Mouse (Mus musculus): Measurements from ENCODE around the gene Ambra1. TPM values are rescaled to one million over a fixed set of nuclear protein-coding genes. Genes with fewer than 3 reads are reported as not detected.
"Not testable (repeated sequence)": the region's sequence is repeated elsewhere in the genome, so short reads cannot be mapped to it uniquely, and the experiment has no call there.

Gene Ambra1
- polyA plus RNA-seq, 1 experiment from 2014 or later, result 30.3 TPM

DNA sequence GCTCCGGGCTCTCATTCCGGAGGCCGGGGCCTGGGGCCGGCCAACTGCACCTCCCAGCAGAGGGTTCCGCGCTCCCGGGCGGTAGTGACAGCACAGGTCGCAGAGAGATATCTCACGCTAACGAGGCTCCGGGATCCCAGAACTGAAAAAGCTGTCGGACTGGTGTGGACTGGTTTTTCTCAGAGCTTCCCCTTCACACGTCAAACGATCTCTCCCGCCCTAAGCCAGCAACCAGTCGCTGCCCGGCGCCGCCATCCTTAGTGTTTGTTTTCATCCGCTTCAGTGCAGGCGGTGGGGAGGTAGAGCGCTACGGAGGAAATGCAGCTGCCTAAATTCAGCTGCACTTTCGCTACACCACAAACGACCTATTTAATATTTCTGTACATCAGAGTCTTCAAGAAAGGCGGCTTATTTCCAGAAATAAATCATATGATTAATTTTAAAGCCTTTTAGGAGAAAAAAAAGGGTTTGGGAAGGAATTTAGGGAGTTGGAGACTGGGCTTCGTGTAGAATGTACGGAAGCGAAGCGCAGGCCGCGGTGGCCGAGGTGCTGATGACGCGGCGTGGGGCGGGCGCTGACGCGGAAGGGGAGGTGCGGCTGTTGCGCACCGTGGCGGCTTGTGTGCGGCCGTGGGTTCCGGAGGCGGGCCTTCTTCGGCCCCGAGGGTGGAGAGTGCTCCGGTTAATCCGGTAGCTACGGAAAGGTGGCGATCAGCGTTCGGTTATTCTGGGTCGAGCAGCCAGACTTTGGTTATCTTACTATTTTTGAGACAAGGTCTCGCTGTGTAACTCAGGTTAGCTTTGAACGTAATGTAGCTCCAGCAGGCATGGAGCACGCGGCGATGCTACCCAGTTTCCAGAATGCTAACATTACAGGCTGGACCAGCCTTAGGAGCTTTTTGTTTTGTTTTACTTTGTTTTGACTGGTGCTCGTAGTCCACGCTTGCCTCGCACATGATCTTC is 19.4 kb upstream of the Ambra1 start, which contains the start of the genes Atg13 and Harbi1:
TSS of gene Atg13 (minus strand) at position 305 of the 963 bp plus-strand sequence.
TSS of gene Harbi1 (plus strand) at position 581 of the 963 bp plus-strand sequence.
- peak within 1 kb of the TSS; percentile 85 for H3K4me2 ChIP-seq
- H3K4me1 ChIP-seq, result peaks cover 35% of the 10 kb centered on the region
- peak; percentile 99 for ATAC-seq (replicated peaks)
- H3K9me3 ChIP-seq, result no peaks in the 10 kb centered on the region
- peak within 1 kb of the TSS; percentile 82 for H3K4me3 ChIP-seq
- WGBS, result under 1% methylated on average over 66 of the region's 66 CpGs
- H3K27me3 ChIP-seq (replicated peaks), result no peaks in the 10 kb centered on the region
- peak within 1 kb of the TSS; percentile 57 for H3K9ac ChIP-seq
- no peaks in the 10 kb centered on the region for H3K36me3 ChIP-seq (replicated peaks)
- peak within 1 kb of the TSS; percentile 84 for H3K27ac ChIP-seq

- peak overlapping the region; percentile 85 for H3K4me2 ChIP-seq
- peaks cover 35% of the 10 kb centered on the region for H3K4me1 ChIP-seq
- peak overlapping the region; percentile 82 for H3K4me3 ChIP-seq
- H3K9ac ChIP-seq, result peak overlapping the region; percentile 57
- peak overlapping the region; percentile 84 for H3K27ac ChIP-seq
- 4% methylated on average over 8 of the region's 8 CpGs for WGBS
- H3K27me3 ChIP-seq (replicated peaks), result no peaks in the 10 kb centered on the region
- no peaks in the 10 kb centered on the region for H3K9me3 ChIP-seq
- 0 out of 2 replicates have a peak, but pooled peaks have one; percentile 5 for ATAC-seq (replicated peaks)
- no peaks in the 10 kb centered on the region for H3K36me3 ChIP-seq (replicated peaks)
Measured at GRCm38 (mm10) chr2:91711256-91711925, 18.5 kb upstream of the Ambra1 start.

DNA sequence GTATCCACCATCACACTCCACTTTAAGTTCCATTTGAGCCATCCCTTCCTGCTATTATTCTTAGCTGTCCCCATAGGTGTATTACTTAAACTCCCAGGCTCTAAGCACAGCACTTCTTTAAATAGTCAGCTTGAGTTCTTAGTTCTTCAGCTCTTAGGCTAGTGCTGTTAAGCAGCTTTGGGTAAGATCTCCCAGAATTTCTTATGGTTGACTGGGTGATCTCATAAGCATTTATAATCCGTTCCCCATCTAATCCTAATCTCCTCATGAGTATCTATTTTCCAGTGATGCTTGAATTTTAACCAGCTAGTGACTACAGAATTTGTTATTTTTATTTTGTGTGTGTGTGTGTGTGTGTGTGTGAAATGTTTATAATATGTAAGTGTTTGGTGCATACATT is 15.0 kb upstream of the Ambra1 start:
- Histone ChIP-seq H3K36me3 (replicated peaks) (no peaks in the 10 kb centered on the region), H3K27ac (no peak overlapping the region), H3K27me3 (replicated peaks) (no peaks in the 10 kb centered on the region), H3K9ac (no peak overlapping the region), H3K4me1 (peaks cover 22% of the 10 kb centered on the region), H3K9me3 (no peaks in the 10 kb centered on the region), H3K4me2 (no peak overlapping the region), H3K4me3 (no peak overlapping the region)
- WGBS, result 59% methylated on average over 1 of the region's 1 CpGs
- ATAC-seq (replicated peaks), result no peak

GRCm38 (mm10) chr2:91718276-91718675 is 11.7 kb upstream of the Ambra1 start:
- Histone ChIP-seq H3K27ac (no peak overlapping the region), H3K9me3 (no peaks in the 10 kb centered on the region), H3K4me2 (no peak overlapping the region), H3K36me3 (replicated peaks) (no peaks in the 10 kb centered on the region; the same call in 1 of the 2 replicates), H3K4me1 (peaks cover 6% of the 10 kb centered on the region), H3K27me3 (replicated peaks) (no peaks in the 10 kb centered on the region), H3K9ac (no peak overlapping the region), H3K4me3 (no peak overlapping the region)
- no peak for ATAC-seq (replicated peaks)
- 90% methylated on average over 6 of the region's 6 CpGs for WGBS

DNA sequence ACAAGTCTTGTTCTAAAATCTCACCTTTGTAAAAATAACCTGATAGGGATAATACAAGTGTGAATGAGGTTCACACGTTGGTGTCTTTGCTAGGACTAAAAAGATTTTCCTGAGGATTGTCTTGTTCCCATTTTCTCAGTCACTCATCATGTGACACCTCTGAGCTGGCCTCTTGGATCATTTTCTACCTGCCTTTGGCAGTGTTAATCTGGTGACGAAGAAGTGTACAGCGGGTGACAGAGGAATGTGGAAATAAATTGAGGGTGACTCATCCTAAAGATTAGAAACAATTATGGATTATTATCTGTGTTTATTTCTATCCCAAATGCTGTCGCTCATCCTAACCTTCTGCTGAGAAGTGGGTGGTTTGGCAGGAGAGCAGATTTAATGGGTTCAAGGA is 6.6 kb upstream of the Ambra1 start:
- no peak overlapping the region for H3K4me2 ChIP-seq
- 80% methylated on average over 4 of the region's 4 CpGs for WGBS

DNA sequence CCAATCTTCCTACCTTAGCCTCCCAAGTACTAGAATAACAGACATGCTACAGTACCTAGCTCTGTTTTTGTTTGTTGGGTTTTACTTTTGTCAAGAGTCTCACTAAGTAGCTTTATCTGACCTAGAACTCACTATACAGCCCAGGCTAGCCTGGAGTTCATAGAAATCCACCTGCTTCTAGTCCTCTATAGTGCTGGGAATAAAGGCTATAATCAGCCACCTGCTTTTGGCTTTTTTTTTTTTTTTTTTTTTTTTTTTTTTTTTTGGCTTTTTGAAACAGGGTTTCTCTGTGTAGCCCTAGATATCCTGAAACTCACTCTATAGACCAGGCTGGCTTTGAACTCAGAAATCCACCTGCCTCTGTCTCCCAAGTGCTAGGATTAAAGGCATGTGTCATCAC is 6.0 kb upstream of the Ambra1 start:
- Histone ChIP-seq H3K4me2 (no peak overlapping the region), H3K27ac (no peak overlapping the region), H3K9me3 (no peaks in the 10 kb centered on the region), H3K27me3 (replicated peaks) (no peaks in the 10 kb centered on the region), H3K4me1 (no peaks in the 10 kb centered on the region), H3K4me3 (no peak overlapping the region), H3K9ac (no peak overlapping the region), H3K36me3 (replicated peaks) (no peaks in the 10 kb centered on the region; the same call in 1 of the 2 replicates)
- ATAC-seq (replicated peaks), result no peak

More for the DNA sequence above, 6.6 kb upstream of the Ambra1 start:
- H3K27ac ChIP-seq, result no peak overlapping the region
- no peaks in the 10 kb centered on the region; the same call in 1 of the 2 replicates for H3K36me3 ChIP-seq (replicated peaks)
- H3K9ac ChIP-seq, result no peak overlapping the region
- H3K4me1 ChIP-seq, result no peaks in the 10 kb centered on the region
- no peak for ATAC-seq (replicated peaks)
- no peak overlapping the region for H3K4me3 ChIP-seq
- no peaks in the 10 kb centered on the region for H3K9me3 ChIP-seq
- no peaks in the 10 kb centered on the region for H3K27me3 ChIP-seq (replicated peaks)

- no peak overlapping the region for H3K9ac ChIP-seq
- H3K4me1 ChIP-seq, result no peaks in the 10 kb centered on the region
- no peak overlapping the region for H3K27ac ChIP-seq
- no peak overlapping the region for H3K4me3 ChIP-seq
- 64% methylated on average over 2 of the region's 2 CpGs for WGBS
- H3K36me3 ChIP-seq (replicated peaks), result no peaks in the 10 kb centered on the region; the same call in 1 of the 2 replicates
- H3K9me3 ChIP-seq, result no peaks in the 10 kb centered on the region
- H3K27me3 ChIP-seq (replicated peaks), result no peaks in the 10 kb centered on the region
- no peak overlapping the region for H3K4me2 ChIP-seq
- ATAC-seq (replicated peaks), result no peak
Measured at GRCm38 (mm10) chr2:91724716-91725115, 5.2 kb upstream of the Ambra1 start.

GRCm38 (mm10) chr2:91725476-91725875 is 4.5 kb upstream of the Ambra1 start:
- 57% methylated on average over 4 of the region's 4 CpGs for WGBS
- H3K4me1 ChIP-seq; H3K9ac ChIP-seq; H3K27me3 ChIP-seq (replicated peaks); H3K27ac ChIP-seq; H3K9me3 ChIP-seq; H3K36me3 ChIP-seq (replicated peaks); H3K4me3 ChIP-seq; H3K4me2 ChIP-seq; ATAC-seq (replicated peaks): not testable (repeated sequence)

- Histone ChIP-seq H3K27me3 (replicated peaks) (no peaks in the 10 kb centered on the region), H3K4me3 (no peak overlapping the region), H3K36me3 (replicated peaks) (no peaks in the 10 kb centered on the region), H3K27ac (no peak overlapping the region), H3K9me3 (no peaks in the 10 kb centered on the region), H3K9ac (no peak overlapping the region), H3K4me2 (no peak overlapping the region), H3K4me1 (peaks cover 6% of the 10 kb centered on the region; the same call in 1 of the 2 replicates)
- 90% methylated on average over 3 of the region's 3 CpGs for whole genome bisulfite sequencing
- ATAC-seq (replicated peaks), result no peak
Measured at GRCm38 (mm10) chr2:91727011-91727410, 2.9 kb upstream of the Ambra1 start.

DNA sequence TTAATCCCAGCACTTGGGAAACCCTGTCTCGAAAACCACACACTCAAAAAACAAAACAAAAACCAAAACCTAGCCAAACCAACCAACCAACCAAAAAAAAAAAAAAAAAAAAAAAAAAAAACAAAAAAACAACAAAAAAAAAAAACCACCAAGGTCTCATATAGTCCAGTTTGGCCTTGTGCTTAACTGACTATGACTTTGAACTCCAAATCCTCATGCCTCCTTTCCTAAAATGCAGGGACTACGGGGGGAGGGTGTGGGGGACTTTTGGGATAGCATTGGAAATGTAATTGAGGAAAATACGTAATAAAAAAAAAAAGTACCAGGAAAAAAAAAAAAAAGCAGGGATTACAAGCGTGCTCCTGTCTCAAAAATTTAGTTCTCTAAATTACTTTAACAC is 363 bp upstream of the Ambra1 start:
- H3K4me1 ChIP-seq, result peaks cover 6% of the 10 kb centered on the region; the same call in 1 of the 2 replicates
- WGBS, result 20% methylated on average over 4 of the region's 4 CpGs
- peak overlapping the region; percentile 91 for H3K27ac ChIP-seq
- peak overlapping the region; percentile 64 for H3K4me2 ChIP-seq
- peak overlapping the region; percentile 99 for H3K4me3 ChIP-seq
- H3K36me3 ChIP-seq (replicated peaks), result no peaks in the 10 kb centered on the region
- H3K9me3 ChIP-seq, result no peaks in the 10 kb centered on the region
- peak; percentile 32 for ATAC-seq (replicated peaks)
- H3K9ac ChIP-seq, result peak overlapping the region; percentile 98
- H3K27me3 ChIP-seq (replicated peaks), result no peaks in the 10 kb centered on the region

DNA sequence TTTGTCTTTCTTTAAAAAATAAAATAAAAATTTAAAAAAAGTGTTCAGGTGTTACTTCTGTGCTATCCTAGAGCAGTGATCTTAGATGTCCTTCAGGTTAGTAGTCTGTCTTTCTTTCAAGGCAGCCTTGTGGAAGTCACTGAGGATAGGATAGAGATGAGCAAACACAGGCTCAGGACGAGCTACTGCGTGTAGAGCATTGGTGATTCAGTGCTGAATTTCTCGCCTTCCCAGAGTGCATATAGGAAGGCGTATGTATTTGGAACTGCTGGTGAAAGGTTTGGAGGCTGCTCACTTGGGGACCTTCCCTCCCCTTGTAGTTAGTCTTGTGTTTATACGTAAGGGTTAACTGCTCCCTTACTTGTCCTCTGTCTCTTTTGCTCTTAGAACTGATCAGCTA is 5.3 kb downstream of the Ambra1 start:
- H3K4me1 ChIP-seq, result peaks cover 6% of the 10 kb centered on the region; the same call in 1 of the 2 replicates
- H3K27me3 ChIP-seq (replicated peaks), result no peaks in the 10 kb centered on the region
- 95% methylated on average over 5 of the region's 5 CpGs for WGBS
- H3K9me3 ChIP-seq, result no peaks in the 10 kb centered on the region
- H3K4me2 ChIP-seq, result no peak overlapping the region
- no peak overlapping the region for H3K9ac ChIP-seq
- ATAC-seq (replicated peaks), result no peak
- no peak overlapping the region for H3K27ac ChIP-seq
- H3K4me3 ChIP-seq, result no peak overlapping the region
- H3K36me3 ChIP-seq (replicated peaks), result no peaks in the 10 kb centered on the region

DNA sequence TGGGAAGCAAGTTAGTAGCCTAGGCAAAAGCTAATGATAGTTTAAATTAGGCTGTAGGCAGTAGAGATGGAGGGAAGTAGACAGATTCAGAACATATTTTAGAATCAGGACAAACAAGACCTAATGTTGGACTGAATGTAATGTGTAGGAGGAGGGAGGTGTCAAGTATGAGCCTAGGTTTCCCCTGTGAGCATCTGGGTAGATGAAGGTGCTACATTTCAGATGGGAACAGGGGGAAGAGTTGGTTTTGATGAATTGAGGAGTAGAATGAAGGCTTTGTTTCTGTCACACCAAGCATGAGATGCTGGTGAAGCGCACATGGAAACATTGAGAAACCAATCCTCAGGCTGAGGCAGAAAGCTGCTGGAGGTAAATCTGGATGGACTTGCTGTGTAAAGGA is 9.7 kb downstream of the Ambra1 start:
- Histone ChIP-seq H3K27me3 (replicated peaks) (no peaks in the 10 kb centered on the region), H3K4me2 (no peak overlapping the region), H3K4me1 (no peaks in the 10 kb centered on the region), H3K36me3 (replicated peaks) (no peaks in the 10 kb centered on the region), H3K4me3 (no peak overlapping the region), H3K9me3 (no peaks in the 10 kb centered on the region), H3K27ac (no peak overlapping the region), H3K9ac (no peak overlapping the region)
- WGBS, result 98% methylated on average over 1 of the region's 1 CpGs
- no peak for ATAC-seq (replicated peaks)
